Mouse (Mus musculus) bone marrow macrophage, adult 2 months (primary cell): ENCODE measurements at regions not wholly inside any gene's neighbourhood (a gene's known extent, or its start where the extent isn't known, plus 50 kb on each side); places are given as distances from the start of the nearest gene placed in this dataset.

ENCODE experiments used
- CTCF ChIP-seq: IDR thresholded peaks from 2 replicates; pipeline ENCODE4 v1.5.1; 2012; ENCODE audit warnings: low read depth, mild to moderate bottlenecking, low read length, moderate library complexity
- POLR2A ChIP-seq: IDR thresholded peaks from 2 replicates; pipeline ENCODE4 v1.6.1; 2012; ENCODE audit warnings: mild to moderate bottlenecking, low read depth, low read length, borderline replicate concordance

GRCm38 (mm10) chr16:90664086-90664485 lies 63.1 kb downstream of the Mis18a start:
- TF ChIP-seq POLR2A (no peak), CTCF (no peak)
